Mouse (Mus musculus): Measurements from ENCODE around the gene Kif7.

The Kif7 gene

GRCm38 (mm10) chr7:79715187-79715981 lies at the start of gene Kif7:
Gene Kif7, minus strand, starts transcription at chr7:79715720.
- DNase-seq (ENCODE audit: low read depth in 1 of 2, low spot score in 2 of 2), result no peak

- no peak for DNase-seq (ENCODE audit: low read depth in 1 of 2, low spot score in 2 of 2)
Measured at GRCm38 (mm10) chr7:79762106-79762505, 46.6 kb upstream of the Kif7 start.

GRCm38 (mm10) chr7:79761124-79761876 lies 45.8 kb upstream of the Kif7 start:
- no peak for DNase-seq (ENCODE audit: low read depth in 1 of 2, low spot score in 2 of 2)

- DNase-seq (ENCODE audit: low read depth in 1 of 2, low spot score in 2 of 2), result no peak
Measured at GRCm38 (mm10) chr7:79759766-79760165, 44.2 kb upstream of the Kif7 start.

- no peak for DNase-seq (ENCODE audit: low read depth in 1 of 2, low spot score in 2 of 2)
Measured at GRCm38 (mm10) chr7:79758176-79758575, 42.7 kb upstream of the Kif7 start.

GRCm38 (mm10) chr7:79756334-79756733 lies 40.8 kb upstream of the Kif7 start:
- no peak for DNase-seq (ENCODE audit: low read depth in 1 of 2, low spot score in 2 of 2)

GRCm38 (mm10) chr7:79749511-79749910 lies 34.0 kb upstream of the Kif7 start:
- no peak for DNase-seq (ENCODE audit: low read depth in 1 of 2, low spot score in 2 of 2)

GRCm38 (mm10) chr7:79747659-79748058 lies 32.1 kb upstream of the Kif7 start:
- DNase-seq (ENCODE audit: low read depth in 1 of 2, low spot score in 2 of 2), result no peak

- no peak for DNase-seq (ENCODE audit: low read depth in 1 of 2, low spot score in 2 of 2)
Measured at GRCm38 (mm10) chr7:79744585-79744984, 29.1 kb upstream of the Kif7 start.

GRCm38 (mm10) chr7:79744051-79744450 lies 28.5 kb upstream of the Kif7 start:
- DNase-seq (ENCODE audit: low read depth in 1 of 2, low spot score in 2 of 2), result no peak

- DNase-seq (ENCODE audit: low read depth in 1 of 2, low spot score in 2 of 2), result peak; percentile 33 to 62
Measured at GRCm38 (mm10) chr7:79742659-79743536, 27.4 kb upstream of the Kif7 start, which contains the start of the genes Pex11a and Wdr93. Gene Pex11a, minus strand, starts transcription at chr7:79743131. Gene Wdr93, plus strand, starts transcription at chr7:79743163.

GRCm38 (mm10) chr7:79742277-79742658 lies 26.7 kb upstream of the Kif7 start:
- no peak for DNase-seq (ENCODE audit: low read depth in 1 of 2, low spot score in 2 of 2)

- no peak for DNase-seq (ENCODE audit: low read depth in 1 of 2, low spot score in 2 of 2)
Measured at GRCm38 (mm10) chr7:79740279-79740678, 24.8 kb upstream of the Kif7 start.

- DNase-seq (ENCODE audit: low read depth in 1 of 2, low spot score in 2 of 2), result no peak
Measured at GRCm38 (mm10) chr7:79738913-79739312, 23.4 kb upstream of the Kif7 start.

- no peak for DNase-seq (ENCODE audit: low read depth in 1 of 2, low spot score in 2 of 2)
Measured at GRCm38 (mm10) chr7:79736511-79736910, 21.0 kb upstream of the Kif7 start.

- no peak for DNase-seq (ENCODE audit: low read depth in 1 of 2, low spot score in 2 of 2)
Measured at GRCm38 (mm10) chr7:79734563-79734962, 19.0 kb upstream of the Kif7 start.

- peak in 1 of 2 experiments; percentile 31 for DNase-seq (ENCODE audit: low read depth in 1 of 2, low spot score in 2 of 2)
Measured at GRCm38 (mm10) chr7:79732622-79733021, 17.1 kb upstream of the Kif7 start, which contains the start of gene Plin1. Gene Plin1, minus strand, starts transcription at chr7:79732903.

GRCm38 (mm10) chr7:79731438-79731837 lies 15.9 kb upstream of the Kif7 start:
- DNase-seq (ENCODE audit: low read depth in 1 of 2, low spot score in 2 of 2), result no peak

GRCm38 (mm10) chr7:79729743-79730370 lies 14.3 kb upstream of the Kif7 start:
- DNase-seq (ENCODE audit: low read depth in 1 of 2, low spot score in 2 of 2), result no peak

- DNase-seq (ENCODE audit: low read depth in 1 of 2, low spot score in 2 of 2), result peak in 1 of 2 experiments; percentile 41
Measured at GRCm38 (mm10) chr7:79729169-79729568, 13.6 kb upstream of the Kif7 start.

- DNase-seq (ENCODE audit: low read depth in 1 of 2, low spot score in 2 of 2), result peak in 1 of 2 experiments; percentile 29
Measured at GRCm38 (mm10) chr7:79728219-79728618, 12.7 kb upstream of the Kif7 start.
